Mouse (Mus musculus) midbrain, embryonic 11.5 days (tissue): ENCODE results near the gene Enpp4. TPM values are rescaled to one million over a fixed set of nuclear protein-coding genes. Genes with fewer than 3 reads are reported as not detected.

Experiments used
- ATAC-seq: fragments of 200-750 bp; cut with Nextera tagmentation; 2 replicates; pipeline ENCODE4 v1.8.0; 2017; ENCODE audit warnings: moderate TSS enrichment, moderate library complexity; ENCODE audit not compliant: low FRiP score
- DNase-seq: peaks from one replicate; pipeline ENCODE4 v3.0.0; 2015; ENCODE audit warnings: low spot score; ENCODE audit errors: missing footprints
- H3K27ac ChIP-seq: fragments of 300-500 bp; sonication (generic); 2 replicates; pipeline ENCODE4 v1.5.1; 2014; ENCODE audit warnings: low read depth, low read length
- H3K27me3 ChIP-seq: fragments of 300-500 bp; sonication (generic); 2 replicates; pipeline ENCODE4 v1.6.1; 2014; ENCODE audit warnings: mild to moderate bottlenecking, low read length, moderate library complexity, mixed read lengths; ENCODE audit not compliant: control insufficient read depth, insufficient read depth
- H3K36me3 ChIP-seq: fragments of 300-500 bp; sonication (generic); 2 replicates; pipeline ENCODE4 v1.6.1; 2014; ENCODE audit warnings: mild to moderate bottlenecking, low read length, moderate library complexity, mixed read lengths; ENCODE audit not compliant: control insufficient read depth, insufficient read depth
- H3K4me1 ChIP-seq: fragments of 300-500 bp; sonication (generic); 2 replicates; pipeline ENCODE4 v1.6.1; 2014; ENCODE audit warnings: low read length; ENCODE audit not compliant: control insufficient read depth, insufficient read depth
- H3K4me2 ChIP-seq: fragments of 300-500 bp; sonication (generic); 2 replicates; pipeline ENCODE4 v1.6.1; 2014; ENCODE audit warnings: mild to moderate bottlenecking, moderate library complexity
- H3K4me3 ChIP-seq: fragments of 300-500 bp; sonication (generic); 2 replicates; pipeline ENCODE4 v1.5.1; 2014; ENCODE audit warnings: low read depth, low read length
- H3K9ac ChIP-seq: fragments of 300-500 bp; sonication (generic); 2 replicates; pipeline ENCODE4 v1.6.1; 2014; ENCODE audit warnings: low read length
- H3K9me3 ChIP-seq: fragments of 300-500 bp; sonication (generic); 2 replicates; pipeline ENCODE4 v1.6.1; 2016; ENCODE audit warnings: low read length; ENCODE audit not compliant: control insufficient read depth
- WGBS: fragments of 180-500 bp; shearing (Covaris S2); extraction: QIAGEN DNeasy Blood & Tissue Kit; methylation state at CpG from one replicate; pipeline ENCODE4 v1.1.7; 2014; 5-methylcytosine and 5-hydroxymethylcytosine counted together
- polyA plus RNA-seq: library from polyadenylated mRNA; unstranded; fragments of >200 nt; fragmentation: Nextera tagmentation; extraction: Ambion mirVana; gene quantifications from 2 replicates; pipeline ENCODE4 v1.2.1, GENCODE M21; 2014

The Enpp4 gene
- polyA plus RNA-seq, 1 experiment from 2014 or later = 3.8 TPM

DNA sequence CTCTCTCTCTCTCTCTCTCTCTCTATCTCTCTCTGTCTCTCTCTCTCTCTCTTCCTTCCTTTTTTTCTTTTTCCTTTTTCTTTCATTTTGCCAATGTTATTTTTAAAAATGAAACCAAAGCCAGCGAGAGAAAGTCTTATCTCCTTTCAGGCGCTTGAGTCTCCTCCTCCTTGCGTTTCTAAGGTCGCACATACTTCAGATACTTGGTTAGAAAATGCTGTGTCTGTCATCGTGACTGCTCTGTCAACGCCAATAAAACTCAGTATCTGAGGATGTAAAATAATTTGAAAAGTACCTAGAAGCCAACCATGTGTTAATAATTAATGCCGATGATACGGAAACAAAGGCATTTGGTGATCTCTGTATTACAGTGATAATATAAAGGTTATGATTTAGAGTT, 30.4 kb upstream of the Enpp4 start:
- Histone ChIP-seq H3K4me1 (no peaks in the 10 kb centered on the region), H3K9me3 (no peaks in the 10 kb centered on the region), H3K27ac (no peak overlapping the region), H3K27me3 (no peaks in the 10 kb centered on the region), H3K36me3 (no peaks in the 10 kb centered on the region), H3K9ac (no peak overlapping the region), H3K4me3 (no peak overlapping the region), H3K4me2 (no peak overlapping the region)
- no peak for DNase-seq
- 85% methylated on average over 8 of the region's 8 CpGs for WGBS
- no peak for ATAC-seq

- DNase-seq = no peak
- no peak overlapping the region for H3K4me2 ChIP-seq
- no peak overlapping the region for H3K9ac ChIP-seq
- no peak for ATAC-seq
- WGBS = 79% methylated on average over 9 of the region's 9 CpGs
- H3K4me3 ChIP-seq = no peak overlapping the region
- H3K4me1 ChIP-seq = no peaks in the 10 kb centered on the region
- H3K36me3 ChIP-seq = no peaks in the 10 kb centered on the region
- H3K27me3 ChIP-seq = no peaks in the 10 kb centered on the region
- H3K27ac ChIP-seq = no peak overlapping the region
- H3K9me3 ChIP-seq = no peaks in the 10 kb centered on the region
These were observed 28.9 kb upstream of the Enpp4 start for GRCm38 (mm10) chr17:44134545-44134944.

DNA sequence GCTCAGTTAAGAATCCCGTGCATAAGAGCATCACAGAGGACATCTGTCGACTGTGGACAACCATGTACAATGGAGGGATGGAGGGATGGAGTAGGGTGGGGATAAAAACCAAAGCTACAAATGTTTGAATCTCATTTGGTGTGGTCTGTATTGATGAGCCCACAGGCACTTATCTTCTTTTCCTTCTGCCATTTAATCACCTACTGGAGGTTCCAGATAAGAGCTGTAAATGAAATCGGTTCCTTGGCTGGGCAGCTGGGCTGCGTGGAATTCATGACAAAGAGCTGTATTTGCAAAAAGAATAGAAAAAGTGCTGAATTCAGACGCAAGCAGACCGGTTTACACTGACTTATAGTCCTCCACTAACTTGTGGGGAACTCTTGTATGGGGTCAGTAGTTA, 28.5 kb upstream of the Enpp4 start:
- Histone ChIP-seq H3K9ac (no peak overlapping the region), H3K9me3 (no peaks in the 10 kb centered on the region), H3K4me2 (no peak overlapping the region), H3K36me3 (no peaks in the 10 kb centered on the region), H3K27ac (no peak overlapping the region), H3K4me1 (no peaks in the 10 kb centered on the region), H3K4me3 (no peak overlapping the region), H3K27me3 (no peaks in the 10 kb centered on the region)
- ATAC-seq (no peak; the same call in 1 of the 2 replicates), DNase-seq (no peak)
- WGBS = 79% methylated on average over 6 of the region's 6 CpGs

- Histone ChIP-seq H3K9me3 (no peaks in the 10 kb centered on the region), H3K4me3 (no peak overlapping the region), H3K9ac (no peak overlapping the region), H3K4me2 (no peak overlapping the region), H3K27me3 (no peaks in the 10 kb centered on the region), H3K27ac (no peak overlapping the region), H3K4me1 (no peaks in the 10 kb centered on the region), H3K36me3 (no peaks in the 10 kb centered on the region)
- 13% methylated on average over 7 of the region's 7 CpGs for WGBS
- peak; percentile 96 for DNase-seq
- ATAC-seq = no peak
These were observed 24.8 kb upstream of the Enpp4 start for GRCm38 (mm10) chr17:44130429-44130828.

DNA sequence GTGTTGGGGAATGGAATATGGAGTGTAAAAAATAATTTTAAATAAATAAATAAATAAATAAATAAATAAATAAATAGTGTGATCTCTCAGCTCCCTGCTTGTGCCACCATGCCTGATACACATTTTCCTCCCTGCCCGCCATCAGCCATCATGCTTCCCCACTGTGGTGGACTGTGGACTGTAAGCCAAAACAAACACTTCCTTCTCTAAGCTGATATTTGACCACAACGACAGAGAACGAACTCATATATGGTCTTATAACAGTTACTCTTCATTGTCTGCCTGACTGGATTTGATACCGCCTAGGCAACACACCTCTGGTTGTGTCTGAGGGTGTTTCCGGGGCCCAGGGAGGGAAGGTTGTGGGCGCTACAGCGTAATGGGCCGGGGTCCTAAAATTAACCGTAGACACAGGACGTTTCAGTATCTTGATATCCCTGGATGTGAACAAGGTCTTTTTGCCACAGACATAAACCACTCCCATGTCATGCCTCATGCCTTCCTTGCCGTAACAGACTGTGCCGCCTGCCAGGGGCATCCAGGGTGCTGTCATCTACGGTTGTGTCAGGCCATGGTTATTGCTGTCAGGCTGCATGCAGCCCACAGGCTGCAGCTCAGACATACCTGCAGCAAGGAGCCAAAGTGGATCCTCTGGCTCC, 23.6 kb upstream of the Enpp4 start:
- 92% methylated on average over 13 of the region's 13 CpGs for WGBS
- H3K27me3 ChIP-seq = no peaks in the 10 kb centered on the region
- no peak overlapping the region for H3K4me2 ChIP-seq
- no peaks in the 10 kb centered on the region for H3K36me3 ChIP-seq
- ATAC-seq = no peak
- no peak overlapping the region for H3K4me3 ChIP-seq
- no peaks in the 10 kb centered on the region for H3K4me1 ChIP-seq
- DNase-seq = peak; percentile 79
- H3K27ac ChIP-seq = no peak overlapping the region
- H3K9ac ChIP-seq = no peak overlapping the region
- H3K9me3 ChIP-seq = no peaks in the 10 kb centered on the region

DNA sequence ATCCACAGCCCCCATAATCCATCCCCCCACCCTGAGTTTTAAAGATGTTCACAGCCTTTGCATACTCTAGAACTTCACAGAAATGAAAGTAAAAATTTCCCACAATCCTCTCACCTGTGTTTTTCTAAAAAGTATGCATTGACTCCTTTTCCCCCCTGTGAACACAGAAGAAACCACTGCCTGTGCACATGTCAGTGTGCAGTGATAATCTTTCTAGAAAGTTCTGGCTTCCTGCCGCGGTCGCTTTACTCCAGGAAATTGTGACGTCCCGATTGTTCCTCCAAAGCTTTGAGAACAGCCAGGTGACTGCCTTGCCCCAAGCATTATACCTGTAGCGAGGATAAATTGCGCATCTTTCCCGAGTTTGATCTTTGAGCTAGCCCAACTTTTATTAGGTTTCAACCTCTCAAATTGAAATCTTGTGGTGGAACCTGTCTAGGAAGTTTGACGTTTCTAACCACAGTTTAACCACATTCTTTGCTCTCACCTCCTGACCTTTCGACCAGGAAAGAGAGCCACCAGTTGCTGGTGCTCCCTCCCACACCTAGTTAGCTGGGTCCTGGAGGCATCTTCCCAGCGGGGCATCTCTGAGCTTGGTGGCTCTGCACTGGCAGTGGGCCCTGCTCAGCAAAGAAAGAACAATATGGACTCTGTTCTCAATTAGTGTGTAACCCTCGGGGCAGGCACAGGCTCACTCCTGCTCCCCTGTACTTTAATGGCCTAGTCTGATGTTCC, 15.9 kb upstream of the Enpp4 start:
- H3K4me3 ChIP-seq = no peak overlapping the region
- no peak overlapping the region for H3K4me2 ChIP-seq
- H3K36me3 ChIP-seq = no peaks in the 10 kb centered on the region
- no peaks in the 10 kb centered on the region for H3K4me1 ChIP-seq
- 83% methylated on average over 12 of the region's 12 CpGs for WGBS
- no peaks in the 10 kb centered on the region for H3K9me3 ChIP-seq
- no peak overlapping the region for H3K27ac ChIP-seq
- H3K9ac ChIP-seq = no peak overlapping the region
- ATAC-seq = no peak
- no peaks in the 10 kb centered on the region for H3K27me3 ChIP-seq
- no peak for DNase-seq

GRCm38 (mm10) chr17:44118231-44118630, 12.6 kb upstream of the Enpp4 start:
- H3K4me1 ChIP-seq = no peaks in the 10 kb centered on the region
- no peak overlapping the region for H3K4me3 ChIP-seq
- H3K9ac ChIP-seq = no peak overlapping the region
- DNase-seq (no peak), ATAC-seq (no peak)
- H3K9me3 ChIP-seq = no peaks in the 10 kb centered on the region
- H3K4me2 ChIP-seq = no peak overlapping the region
- 83% methylated on average over 4 of the region's 4 CpGs for WGBS
- no peak overlapping the region for H3K27ac ChIP-seq
- no peaks in the 10 kb centered on the region for H3K36me3 ChIP-seq
- no peaks in the 10 kb centered on the region for H3K27me3 ChIP-seq

GRCm38 (mm10) chr17:44117721-44118120, 12.1 kb upstream of the Enpp4 start:
- no peak overlapping the region for H3K27ac ChIP-seq
- 78% methylated on average over 2 of the region's 2 CpGs for WGBS
- ATAC-seq = no peak
- H3K4me2 ChIP-seq = no peak overlapping the region
- no peaks in the 10 kb centered on the region for H3K9me3 ChIP-seq
- no peak for DNase-seq
- H3K4me1 ChIP-seq = no peaks in the 10 kb centered on the region
- H3K9ac ChIP-seq = no peak overlapping the region
- H3K4me3 ChIP-seq = no peak overlapping the region
- no peaks in the 10 kb centered on the region for H3K27me3 ChIP-seq
- H3K36me3 ChIP-seq = no peaks in the 10 kb centered on the region

DNA sequence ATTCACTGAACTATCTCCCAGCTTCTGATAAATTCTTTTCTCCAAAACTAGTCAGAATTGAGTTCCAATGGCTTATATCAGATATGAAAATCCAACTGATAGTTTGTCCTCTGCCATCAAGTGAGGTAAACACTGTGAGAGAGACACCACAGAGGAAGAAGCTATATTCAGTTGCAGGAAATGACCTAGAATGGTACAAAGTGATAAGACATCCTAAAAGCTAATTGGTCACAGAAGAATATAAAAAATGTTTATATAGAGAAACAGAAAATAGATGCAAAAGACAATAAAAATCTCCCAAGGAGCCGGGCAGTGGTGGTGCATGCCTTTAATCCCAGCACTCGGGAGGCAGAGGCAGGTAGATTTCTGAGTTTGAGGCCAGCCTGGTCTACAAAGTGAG, 11.0 kb upstream of the Enpp4 start:
- no peak for ATAC-seq
- Histone ChIP-seq H3K4me3 (no peak overlapping the region), H3K36me3 (no peaks in the 10 kb centered on the region), H3K27me3 (no peaks in the 10 kb centered on the region), H3K9ac (no peak overlapping the region), H3K9me3 (no peaks in the 10 kb centered on the region), H3K4me1 (no peaks in the 10 kb centered on the region), H3K27ac (no peak overlapping the region), H3K4me2 (no peak overlapping the region)
- no peak for DNase-seq
- WGBS = 84% methylated on average over 2 of the region's 2 CpGs
